Mouse (Mus musculus): ENCODE data around the gene Cyp3a41a.
"Not testable (repeated sequence)": the region's sequence is repeated elsewhere in the genome, so short reads cannot be mapped to it uniquely, and the experiment has no call there.

DNA sequence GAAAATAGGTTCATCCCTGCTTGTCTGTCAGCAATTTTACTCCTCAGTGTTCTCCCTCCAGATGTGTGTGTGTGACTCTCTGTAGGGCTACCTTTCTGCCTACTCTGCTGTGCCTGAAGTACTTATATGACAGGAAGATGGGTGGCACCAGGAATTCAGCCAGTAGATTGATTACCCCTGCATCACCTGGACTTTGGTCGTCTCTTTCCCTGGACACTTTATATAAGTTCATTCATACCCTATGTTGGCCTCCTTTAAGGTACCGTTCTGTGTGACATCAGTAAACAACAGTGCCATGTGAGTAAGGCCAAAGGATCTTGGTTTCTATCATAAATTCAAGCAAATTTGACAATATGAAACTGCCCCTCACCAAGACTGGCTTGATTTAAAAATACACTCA is at the start of gene Cyp3a41a:
- not testable (repeated sequence) for TF ChIP-seq GATA1, TAL1 (IDR thresholded peaks at IDR 0.05; ENCODE audit: low read length)

All from erythroblast, embryonic 14.5 days (primary cell).